Mouse (Mus musculus) layer of hippocampus, postnatal 36 days (tissue): Measurements from ENCODE around the gene Nck2. TPM values are rescaled to one million over a fixed set of nuclear protein-coding genes. Genes with fewer than 3 reads are reported as not detected.

Experiments used
- DNase-seq, 2 experiments: peaks; one replicate each; pipeline ENCODE4 v3.0.0; 2022
- total RNA-seq, 2 experiments: library from RNA; stranded (reverse); gene quantifications; 2 replicates each; pipeline ENCODE4 v1.2.3; 2021

Gene Nck2
- total RNA-seq, 2 experiments from 2014 or later = 56.6 to 58.1 TPM

- no peak for DNase-seq
Measured at GRCm38 (mm10) chr1:43470421-43471179, 26.2 kb downstream of the Nck2 start.

- DNase-seq = no peak
Measured at GRCm38 (mm10) chr1:43471180-43472045, 27.0 kb downstream of the Nck2 start.

GRCm38 (mm10) chr1:43472046-43472649 lies 27.8 kb downstream of the Nck2 start:
- DNase-seq = no peak

DNA sequence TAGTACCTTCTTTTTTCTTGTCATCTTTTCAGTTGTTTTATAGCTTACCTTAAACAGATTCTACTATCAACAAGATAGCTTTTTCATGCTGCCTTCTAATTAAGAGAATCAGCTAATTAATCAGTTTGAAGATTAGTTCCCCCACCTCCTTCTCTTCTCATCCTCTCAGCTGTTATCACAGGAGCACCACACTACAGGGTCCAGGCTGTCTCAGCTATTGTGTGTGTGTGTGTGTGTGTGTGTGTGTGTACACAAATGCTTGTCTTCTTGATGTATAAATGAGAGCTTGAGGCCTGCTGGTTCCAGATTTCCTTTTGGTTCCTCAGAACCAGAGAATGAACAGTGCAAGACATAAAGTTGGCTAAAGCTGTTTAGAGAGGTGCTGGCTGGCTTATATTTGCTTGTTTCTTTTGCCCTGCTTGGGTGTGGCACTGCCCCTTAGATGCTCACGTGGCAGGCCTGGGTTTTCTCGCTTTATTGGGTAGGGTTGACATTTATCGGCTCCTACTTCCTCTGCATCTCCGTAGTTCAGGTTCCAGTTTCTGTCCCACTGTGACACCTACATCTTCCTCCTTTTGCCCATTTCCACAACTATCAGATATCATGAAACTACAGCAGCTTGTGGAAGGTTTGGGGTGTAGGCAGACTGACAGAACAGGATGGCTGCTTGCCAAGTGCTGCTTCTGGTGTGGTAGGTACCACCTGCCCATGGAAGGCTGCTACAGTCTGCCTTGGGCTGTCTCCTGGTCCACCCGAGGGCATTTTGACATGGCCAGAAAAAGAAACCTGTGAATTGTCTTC lies 29.6 kb downstream of the Nck2 start:
- DNase-seq = peak; percentile 45 to 58

- DNase-seq = no peak
Measured at GRCm38 (mm10) chr1:43474535-43475409, 30.4 kb downstream of the Nck2 start.

GRCm38 (mm10) chr1:43477954-43478353 lies 33.6 kb downstream of the Nck2 start:
- no peak for DNase-seq

- no peak for DNase-seq
Measured at GRCm38 (mm10) chr1:43485204-43485603, 40.8 kb downstream of the Nck2 start.

DNA sequence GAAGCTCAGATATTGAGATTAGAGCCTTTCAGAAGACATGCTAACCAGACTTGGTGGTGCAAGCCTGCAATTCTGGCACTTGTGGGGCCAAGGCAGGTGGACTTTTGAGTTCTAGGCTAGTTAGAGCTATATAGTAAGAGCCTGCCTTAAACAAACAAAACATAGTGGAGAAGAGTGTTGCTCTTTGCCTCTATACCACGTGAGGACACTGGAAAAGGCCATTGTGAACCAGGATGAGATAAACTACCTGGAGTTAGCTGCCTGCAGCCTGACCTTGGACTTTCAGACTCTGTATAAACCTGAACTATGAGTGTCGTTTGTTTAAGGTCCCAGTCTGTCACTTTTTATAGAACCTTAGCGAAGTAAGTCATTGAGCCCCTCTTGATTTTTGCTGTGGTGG lies 42.1 kb downstream of the Nck2 start:
- no peak for DNase-seq

- no peak for DNase-seq
Measured at GRCm38 (mm10) chr1:43486956-43487722, 42.8 kb downstream of the Nck2 start.

DNA sequence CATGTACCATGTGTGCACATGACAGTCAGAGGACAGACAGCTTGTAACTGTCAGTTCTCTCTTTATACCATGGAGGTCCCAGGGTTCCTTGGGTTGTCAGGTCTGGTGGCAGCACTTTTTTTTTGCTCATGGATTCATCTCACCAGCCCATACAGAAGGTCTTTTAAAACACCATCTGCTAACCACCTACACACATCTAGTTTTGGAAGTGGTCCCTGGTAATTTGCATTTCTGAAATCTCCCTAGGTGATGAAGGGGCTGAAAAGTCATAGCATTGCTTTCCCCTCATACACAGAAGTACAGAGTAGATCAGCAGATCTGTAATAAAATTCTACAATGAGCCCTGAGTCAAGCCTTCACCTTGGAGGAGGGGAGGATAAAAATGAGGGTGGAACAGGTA lies 44.9 kb downstream of the Nck2 start:
- DNase-seq = no peak

DNA sequence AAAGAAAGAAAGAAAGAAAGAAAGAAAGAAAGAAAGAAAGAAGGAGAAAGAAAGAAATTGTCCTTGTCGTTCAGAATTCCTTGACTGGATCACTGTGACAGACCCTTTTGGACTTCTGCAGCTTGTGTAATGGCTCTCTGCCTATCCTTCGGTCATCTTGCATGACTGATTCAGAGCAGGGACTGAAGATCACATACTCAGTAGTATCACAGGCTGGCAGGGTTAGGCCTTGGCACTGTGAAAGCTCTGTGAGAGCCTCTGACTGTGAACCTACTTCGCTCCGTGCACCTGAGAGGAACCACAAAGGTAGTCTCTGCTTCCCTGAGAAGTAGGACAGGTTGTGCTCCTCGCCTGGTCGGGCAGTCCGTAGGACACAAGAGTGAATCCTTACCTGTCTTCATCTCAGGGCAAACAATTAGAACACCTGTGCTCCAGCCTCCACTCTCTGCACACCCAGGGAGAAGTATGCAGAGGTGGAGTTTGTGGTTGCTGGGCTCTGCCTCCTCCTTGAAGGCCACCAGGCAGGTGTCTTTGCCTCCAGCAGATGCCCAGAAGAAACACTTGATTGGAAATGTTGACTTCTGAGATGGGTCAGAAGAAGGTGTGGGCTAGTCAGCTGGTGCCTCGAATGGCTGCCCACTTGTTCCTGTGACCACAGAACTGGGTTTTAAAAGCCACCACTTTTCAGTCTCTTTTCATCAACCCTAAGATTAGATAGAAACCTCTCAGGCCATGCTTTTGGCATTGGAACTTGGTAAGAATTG lies 47.3 kb downstream of the Nck2 start:
- no peak for DNase-seq

GRCm38 (mm10) chr1:43492803-43493437 lies 48.5 kb downstream of the Nck2 start:
- no peak for DNase-seq

DNA sequence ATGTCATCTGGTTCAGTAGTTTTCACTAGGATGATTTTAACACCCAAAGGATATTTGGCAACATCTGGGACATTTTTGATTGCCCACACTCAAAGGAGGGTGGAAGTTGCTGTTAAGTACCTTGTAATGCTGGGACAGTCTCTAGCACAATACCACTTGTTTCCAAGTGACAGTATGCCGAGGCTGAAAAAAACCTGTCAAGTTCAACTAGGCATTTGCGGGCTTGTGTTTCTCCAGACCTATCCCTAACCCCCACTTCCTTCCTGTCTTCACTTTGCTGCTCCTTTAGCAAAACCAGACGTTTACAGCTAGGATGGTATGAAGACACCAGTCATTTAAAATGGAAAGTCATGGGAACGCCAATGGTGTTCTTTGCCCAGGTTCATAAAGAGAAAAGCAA lies 51.7 kb downstream of the Nck2 start:
- DNase-seq = no peak

DNA sequence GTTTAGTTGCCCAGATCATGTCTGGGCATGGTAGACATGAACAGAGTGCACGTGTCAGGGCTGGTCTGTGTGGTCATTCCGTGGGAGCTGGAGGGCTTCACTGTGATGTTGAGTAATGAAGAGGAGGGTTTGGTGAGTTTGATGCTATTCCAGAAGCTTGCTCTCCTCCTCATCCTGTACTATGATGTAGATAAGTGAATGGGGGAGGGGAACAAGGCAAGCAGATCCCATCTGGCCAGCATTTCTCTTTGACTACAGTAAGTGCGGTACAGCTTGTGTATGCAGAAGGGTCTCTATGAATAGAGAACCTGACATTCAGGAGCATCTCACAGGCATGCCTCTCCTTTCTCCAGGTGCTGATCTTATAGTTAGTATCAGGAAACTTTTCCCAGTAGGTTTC lies 52.6 kb downstream of the Nck2 start:
- no peak for DNase-seq

DNA sequence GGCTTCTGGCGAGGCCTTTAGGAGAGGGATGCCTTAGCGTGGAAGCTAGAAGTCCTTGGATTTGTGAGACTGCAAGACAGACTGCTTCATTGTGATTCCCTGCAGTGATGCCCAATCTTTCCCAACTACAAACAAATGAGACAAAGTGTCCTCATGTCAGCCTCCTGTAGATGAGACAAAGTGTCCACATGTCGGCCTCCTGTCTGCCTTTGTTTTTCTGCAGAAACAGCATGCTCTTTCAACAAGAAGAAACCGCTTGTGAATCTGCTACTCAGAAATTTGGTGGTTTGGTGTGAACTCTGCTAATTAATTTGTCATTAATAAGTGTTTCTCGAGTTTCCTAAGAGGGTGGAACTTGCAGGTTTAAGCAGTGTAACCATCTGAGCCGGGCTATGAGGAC lies 53.6 kb downstream of the Nck2 start:
- DNase-seq = no peak

DNA sequence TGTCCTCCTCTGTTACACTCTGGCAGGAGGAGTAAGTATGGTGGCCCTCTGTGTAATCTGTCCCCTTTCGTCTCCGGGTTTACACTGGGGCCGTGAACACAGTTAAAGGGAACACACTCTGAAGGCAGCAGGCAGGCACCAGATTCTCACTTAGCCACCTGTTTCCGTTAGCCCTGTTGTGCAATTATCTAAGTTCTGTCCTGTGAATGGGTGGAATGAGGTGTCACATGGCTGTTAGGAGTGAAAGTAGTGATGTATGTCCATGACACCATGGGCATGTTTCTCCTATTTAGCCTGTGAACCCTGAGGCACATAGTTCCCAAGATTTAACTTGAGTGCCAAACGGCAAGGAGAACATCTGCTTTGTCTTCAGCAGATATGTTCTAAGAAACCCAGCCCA lies 55.7 kb downstream of the Nck2 start:
- DNase-seq = no peak

- no peak for DNase-seq
Measured at GRCm38 (mm10) chr1:43501143-43501919, 57.0 kb downstream of the Nck2 start.
